Mouse (Mus musculus) erythroblast, embryonic 14.5 days (primary cell): ENCODE data around the gene Gm15737. TPM values are rescaled to one million over a fixed set of nuclear protein-coding genes. Genes with fewer than 3 reads are reported as not detected.

ENCODE experiments used
- H3K27me3 ChIP-seq: 2 replicates; pipeline ENCODE4 v1.6.1; 2012; ENCODE audit warnings: inconsistent platforms; ENCODE audit not compliant: control insufficient read depth
- H3K36me3 ChIP-seq: 2 replicates; pipeline ENCODE4 v1.6.1; 2012; ENCODE audit warnings: mild to moderate bottlenecking, inconsistent platforms; ENCODE audit not compliant: control insufficient read depth
- H3K4me1 ChIP-seq: 2 replicates; pipeline ENCODE4 v1.6.1; 2012; ENCODE audit warnings: inconsistent platforms; ENCODE audit not compliant: control insufficient read depth
- H3K4me3 ChIP-seq: replicated peaks from 2 replicates; pipeline ENCODE3; 2012; ENCODE audit warnings: moderate library complexity, mild to moderate bottlenecking, inconsistent platforms
- H3K9me3 ChIP-seq: 2 replicates; pipeline ENCODE4 v1.6.1; 2012; ENCODE audit warnings: low read length, inconsistent platforms, mixed read lengths; ENCODE audit not compliant: control insufficient read depth
- GATA1 ChIP-seq: IDR thresholded peaks from 2 replicates; pipeline ENCODE4 v1.6.1; 2012; ENCODE audit warnings: low read length, inconsistent platforms, mixed read lengths
- TAL1 ChIP-seq: IDR thresholded peaks from 3 replicates; pipeline ENCODE4 v1.6.1; 2012; ENCODE audit warnings: low read length, inconsistent platforms, mixed read lengths
- polyA plus RNA-seq: library from polyadenylated mRNA; stranded (reverse); fragments of >175 nt; gene quantifications from 2 replicates; pipeline ENCODE4 v1.2.3, GENCODE M21; 2012

Gene Gm15737
- polyA plus RNA-seq, 1 experiment, result not detected

GRCm38 (mm10) chr6:92845898-92846297, 23.3 kb upstream of the Gm15737 start:
- TF ChIP-seq GATA1, result no peak
- Histone ChIP-seq H3K36me3 (no peaks in the 10 kb centered on the region), H3K27me3 (no peaks in the 10 kb centered on the region), H3K9me3 (no peaks in the 10 kb centered on the region), H3K4me3 (no peak overlapping the region), H3K4me1 (no peaks in the 10 kb centered on the region)

DNA sequence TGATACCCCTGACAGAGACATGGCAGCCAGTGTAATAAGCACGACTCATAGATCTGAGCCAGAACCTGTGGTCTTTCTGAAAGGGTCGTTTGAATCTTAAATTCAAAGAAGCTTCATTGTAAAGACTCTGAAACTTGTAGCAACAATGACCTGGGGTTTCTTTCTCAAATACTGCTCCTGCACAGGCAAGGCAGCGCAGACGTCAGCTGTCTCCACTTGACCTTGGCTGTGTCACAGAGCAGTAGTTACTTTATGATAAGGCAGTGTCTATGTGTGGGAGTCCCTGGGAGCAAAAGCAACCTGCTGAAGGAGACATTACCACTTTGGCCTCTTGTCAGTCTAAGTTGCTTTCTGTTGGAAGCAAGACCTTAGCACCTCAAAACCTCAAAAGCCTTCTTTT, 22.5 kb upstream of the Gm15737 start:
- TF ChIP-seq TAL1 (no peak), GATA1 (no peak)
- no peaks in the 10 kb centered on the region for H3K36me3 ChIP-seq
- no peak overlapping the region for H3K4me3 ChIP-seq
- no peaks in the 10 kb centered on the region for H3K27me3 ChIP-seq
- H3K9me3 ChIP-seq, result no peaks in the 10 kb centered on the region
- H3K4me1 ChIP-seq, result no peaks in the 10 kb centered on the region

DNA sequence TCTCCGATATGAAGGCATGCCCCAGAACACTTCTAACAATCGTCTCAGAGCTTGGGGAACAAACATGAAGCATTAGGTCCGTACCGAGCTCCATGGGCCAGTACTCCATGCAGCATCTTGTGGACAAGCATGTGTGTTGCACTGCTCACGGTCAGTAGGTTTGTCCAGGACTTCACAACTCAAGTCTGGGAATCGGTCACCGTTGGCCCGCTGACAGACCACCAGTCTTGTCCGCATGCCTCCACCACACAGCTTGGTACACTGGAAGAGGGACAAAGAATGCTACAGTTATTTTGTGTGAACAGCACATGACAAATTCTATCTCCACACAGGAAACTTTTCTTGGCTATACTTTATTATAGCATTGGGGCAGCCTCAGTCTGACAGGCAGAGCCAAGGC, 19.9 kb upstream of the Gm15737 start:
- H3K4me3 ChIP-seq, result no peak overlapping the region
- no peaks in the 10 kb centered on the region for H3K27me3 ChIP-seq
- no peaks in the 10 kb centered on the region for H3K9me3 ChIP-seq
- H3K4me1 ChIP-seq, result no peaks in the 10 kb centered on the region
- no peaks in the 10 kb centered on the region for H3K36me3 ChIP-seq
- no peak for TF ChIP-seq TAL1
- TF ChIP-seq GATA1, result no peak

DNA sequence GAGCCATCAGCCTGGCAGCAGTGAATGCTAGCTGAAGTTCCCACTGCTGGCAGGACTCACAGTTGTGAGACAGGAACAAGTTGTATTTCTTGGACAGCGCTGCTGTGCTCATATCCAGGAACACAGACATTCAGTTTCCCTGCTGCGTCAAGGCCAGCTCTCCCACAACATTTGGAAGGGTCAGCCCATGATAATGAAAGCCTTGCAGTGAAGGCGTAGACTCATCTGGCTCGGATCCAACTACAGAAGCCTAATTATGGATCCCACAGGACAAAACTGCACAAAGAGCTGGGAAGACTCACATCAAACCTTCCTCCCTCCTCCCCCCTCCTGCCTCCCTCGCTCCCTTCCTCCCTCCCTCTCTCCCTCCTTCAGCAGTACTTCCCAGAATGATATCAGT, 18.9 kb upstream of the Gm15737 start:
- Histone ChIP-seq H3K4me3 (no peak overlapping the region), H3K27me3 (no peaks in the 10 kb centered on the region), H3K9me3 (no peaks in the 10 kb centered on the region), H3K36me3 (no peaks in the 10 kb centered on the region), H3K4me1 (no peaks in the 10 kb centered on the region)
- TF ChIP-seq GATA1, result no peak
- TF ChIP-seq TAL1, result no peak

- TF ChIP-seq GATA1 (no peak), TAL1 (no peak)
- no peaks in the 10 kb centered on the region for H3K36me3 ChIP-seq
- no peak overlapping the region for H3K4me3 ChIP-seq
- H3K27me3 ChIP-seq, result no peaks in the 10 kb centered on the region
- H3K9me3 ChIP-seq, result no peaks in the 10 kb centered on the region
- H3K4me1 ChIP-seq, result no peaks in the 10 kb centered on the region
Measured at GRCm38 (mm10) chr6:92854873-92855272, 14.3 kb upstream of the Gm15737 start.

GRCm38 (mm10) chr6:92857761-92858160, 11.4 kb upstream of the Gm15737 start:
- H3K9me3 ChIP-seq, result no peaks in the 10 kb centered on the region
- no peaks in the 10 kb centered on the region for H3K36me3 ChIP-seq
- TF ChIP-seq TAL1, result no peak
- no peak for TF ChIP-seq GATA1
- H3K4me1 ChIP-seq, result no peaks in the 10 kb centered on the region
- H3K27me3 ChIP-seq, result no peaks in the 10 kb centered on the region
- no peak overlapping the region for H3K4me3 ChIP-seq

DNA sequence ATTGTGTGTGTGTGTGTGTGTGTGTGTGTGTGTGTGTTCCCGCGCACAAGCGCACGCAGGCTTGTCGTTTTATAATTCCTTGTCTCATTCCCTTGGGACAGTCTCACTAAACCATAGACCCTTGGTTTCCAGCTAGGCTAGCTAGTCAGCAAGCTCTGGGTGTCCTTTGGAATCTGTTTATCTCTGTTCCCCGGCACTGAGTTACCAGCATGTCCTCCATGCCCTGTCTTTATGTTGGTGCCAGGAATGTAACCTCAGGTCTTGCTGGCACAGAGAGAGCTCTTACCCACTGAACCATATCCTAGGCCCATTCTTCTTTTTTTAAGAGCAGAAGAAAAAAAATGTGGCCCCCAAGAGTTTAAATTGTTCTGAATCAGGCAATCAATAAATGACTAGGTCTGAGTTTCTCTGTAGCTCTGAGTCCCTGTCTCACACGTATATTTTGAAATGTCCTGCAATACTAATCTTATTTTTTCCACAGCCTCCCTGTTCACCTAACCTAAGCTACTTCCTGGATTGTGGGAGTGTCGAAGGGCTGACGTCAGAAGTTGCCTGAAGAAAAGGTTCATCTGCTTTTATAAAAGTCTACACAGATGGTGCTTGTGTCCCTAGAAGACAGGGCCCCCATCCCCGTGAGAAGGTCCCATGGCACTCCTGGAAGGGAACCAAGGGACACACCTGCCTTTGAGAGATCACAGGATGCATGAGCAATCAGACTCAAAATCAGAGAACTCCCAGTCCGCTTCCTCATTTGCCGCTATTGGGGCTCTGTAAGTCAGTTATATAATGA, 10.2 kb upstream of the Gm15737 start:
- H3K36me3 ChIP-seq, result no peaks in the 10 kb centered on the region
- H3K4me1 ChIP-seq, result no peaks in the 10 kb centered on the region
- no peak for TF ChIP-seq GATA1
- TF ChIP-seq TAL1, result no peak
- H3K27me3 ChIP-seq, result no peaks in the 10 kb centered on the region
- no peak overlapping the region for H3K4me3 ChIP-seq
- no peaks in the 10 kb centered on the region for H3K9me3 ChIP-seq

- Histone ChIP-seq H3K27me3 (no peaks in the 10 kb centered on the region), H3K9me3 (no peaks in the 10 kb centered on the region), H3K4me3 (no peak overlapping the region), H3K36me3 (no peaks in the 10 kb centered on the region), H3K4me1 (no peaks in the 10 kb centered on the region)
- TF ChIP-seq TAL1 (no peak), GATA1 (no peak)
Measured at GRCm38 (mm10) chr6:92860285-92860912, 8.8 kb upstream of the Gm15737 start.

GRCm38 (mm10) chr6:92862599-92862998, 6.6 kb upstream of the Gm15737 start:
- Histone ChIP-seq H3K4me3 (no peak overlapping the region), H3K9me3 (no peaks in the 10 kb centered on the region)
- no peak for TF ChIP-seq GATA1
- TF ChIP-seq TAL1, result no peak

More at GRCm38 (mm10) chr6:92862599-92862998, 6.6 kb upstream of the Gm15737 start:
- no peaks in the 10 kb centered on the region for H3K27me3 ChIP-seq
- H3K36me3 ChIP-seq, result no peaks in the 10 kb centered on the region
- H3K4me1 ChIP-seq, result no peaks in the 10 kb centered on the region
